Mouse (Mus musculus) gastrocnemius, adult 2 months (tissue): ENCODE results near the gene Arhgef19. TPM values are rescaled to one million over a fixed set of nuclear protein-coding genes. Genes with fewer than 3 reads are reported as not detected.

Experiments used
- DNase-seq: peaks from one replicate; pipeline ENCODE4 v3.0.0; 2022
- H3K27ac ChIP-seq: fragments of 200-600 bp; 2 replicates; pipeline ENCODE4 v1.8.1; 2022; ENCODE audit warnings: mild to moderate bottlenecking
- H3K4me3 ChIP-seq: fragments of 200-600 bp; 2 replicates; pipeline ENCODE4 v1.8.1; 2022; ENCODE audit warnings: mild to moderate bottlenecking, moderate library complexity
- CTCF ChIP-seq: fragments of 200-600 bp; IDR thresholded peaks from 2 replicates; pipeline ENCODE4 v1.8.1; 2022; ENCODE audit warnings: antibody characterized with exemption, mild to moderate bottlenecking, moderate library complexity
- intact Hi-C: fragments of 180-260 bp; cut with DNase I; formaldehyde crosslinking; loops from one replicate; pipeline ENCODE4 v1.15.1; 2025
- total RNA-seq, 2 experiments: library from RNA; stranded (reverse); gene quantifications; 2 replicates each; pipeline ENCODE4 v1.2.3; 2021

Gene Arhgef19
- total RNA-seq, 2 experiments from 2014 or later, result 0.31 to 0.33 TPM

DNA sequence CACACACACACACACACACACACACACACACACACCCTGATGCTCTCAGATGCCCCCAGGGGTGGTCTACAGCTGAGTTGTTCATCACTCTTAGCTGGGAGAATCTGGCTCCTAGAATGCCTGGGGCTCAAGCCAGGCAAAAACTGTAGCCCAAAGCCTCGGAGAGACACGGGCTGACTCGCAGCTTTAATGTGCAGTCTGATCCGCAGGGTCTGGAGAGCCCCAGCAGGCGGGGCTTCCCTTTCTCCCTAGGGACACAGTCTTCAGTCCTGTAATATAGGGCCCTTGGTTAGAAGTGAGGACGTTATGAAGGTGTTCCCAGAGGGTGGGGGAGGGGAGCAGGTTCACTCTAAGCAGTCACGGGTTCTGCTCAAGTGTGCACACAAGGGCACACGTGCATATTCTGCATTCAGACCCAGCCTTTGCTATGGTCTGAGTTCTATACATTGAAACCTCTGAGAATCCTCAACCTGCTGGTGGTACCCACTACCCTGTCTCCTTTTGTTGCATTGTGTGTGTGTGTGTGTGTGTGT, 44.6 kb downstream of the Arhgef19 start:
- intact Hi-C loops, result no loop called here
- Histone ChIP-seq H3K27ac (no peak overlapping the region), H3K4me3 (no peak overlapping the region)
- no peak for DNase-seq
- TF ChIP-seq CTCF, result no peak

DNA sequence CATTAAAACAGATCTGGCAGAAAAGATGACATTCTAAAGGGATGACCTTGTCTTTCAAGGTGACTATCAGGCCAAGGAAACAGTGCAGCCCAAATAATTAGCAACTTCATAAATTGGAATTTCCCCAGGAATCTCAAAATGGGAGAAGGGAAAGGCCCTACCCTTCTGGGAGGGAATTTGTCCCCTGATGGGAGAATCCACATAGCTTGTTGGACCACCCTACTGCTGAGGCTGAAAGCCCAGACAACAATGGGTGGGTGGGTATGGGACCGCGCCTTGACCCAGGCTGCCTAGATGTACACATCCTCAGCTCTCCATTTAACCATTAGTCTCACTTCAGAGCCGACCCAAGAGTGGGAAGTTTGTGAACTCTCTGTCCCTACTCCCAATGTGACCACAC, 45.2 kb downstream of the Arhgef19 start:
- intact Hi-C loops, result no loop called here
- TF ChIP-seq CTCF, result no peak
- no peak for DNase-seq
- Histone ChIP-seq H3K27ac (no peak overlapping the region), H3K4me3 (no peak overlapping the region)

GRCm38 (mm10) chr4:141285128-141285527, 45.8 kb downstream of the Arhgef19 start:
- no peak for DNase-seq
- H3K4me3 ChIP-seq, result no peak overlapping the region
- intact Hi-C loops, result no loop called here
- no peak for TF ChIP-seq CTCF
- H3K27ac ChIP-seq, result no peak overlapping the region

DNA sequence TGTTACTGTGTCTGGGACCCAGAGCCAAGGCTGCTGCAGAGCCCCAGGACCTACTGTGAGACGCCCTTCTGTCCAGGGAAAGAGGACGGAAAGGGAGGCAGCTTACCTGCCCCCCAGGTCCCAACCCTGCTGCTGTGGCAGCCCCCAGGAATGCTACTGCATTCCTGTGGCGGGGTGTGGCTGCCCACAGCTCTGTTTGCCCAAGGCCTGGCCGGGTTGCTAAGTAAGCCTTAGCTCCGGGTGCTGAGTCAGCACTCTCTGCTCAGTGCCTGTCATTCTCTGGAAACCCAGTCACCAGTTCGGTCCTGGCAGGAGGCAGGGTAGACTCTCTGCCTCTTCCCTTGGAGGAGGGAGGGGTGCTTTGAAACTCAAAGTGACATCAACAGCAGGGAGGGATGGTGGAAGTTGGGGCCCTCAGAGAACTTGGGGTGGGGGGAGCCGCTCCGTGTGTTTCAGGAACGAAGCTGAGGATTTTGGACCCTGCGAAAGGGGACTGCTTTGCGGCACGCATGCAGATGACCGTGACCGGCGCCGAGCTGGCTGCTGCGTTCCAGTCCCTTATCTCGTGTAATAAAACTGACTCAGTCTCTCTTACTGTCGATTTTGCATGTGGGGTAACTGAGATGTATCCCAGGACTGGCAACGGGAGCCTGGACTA, 47.7 kb downstream of the Arhgef19 start:
- intact Hi-C loops, result no loop called here
- TF ChIP-seq CTCF, result no peak
- Histone ChIP-seq H3K27ac (0 out of 2 replicates have a peak overlapping the region, but pooled peaks have one; percentile 12), H3K4me3 (no peak overlapping the region)
- no peak for DNase-seq

DNA sequence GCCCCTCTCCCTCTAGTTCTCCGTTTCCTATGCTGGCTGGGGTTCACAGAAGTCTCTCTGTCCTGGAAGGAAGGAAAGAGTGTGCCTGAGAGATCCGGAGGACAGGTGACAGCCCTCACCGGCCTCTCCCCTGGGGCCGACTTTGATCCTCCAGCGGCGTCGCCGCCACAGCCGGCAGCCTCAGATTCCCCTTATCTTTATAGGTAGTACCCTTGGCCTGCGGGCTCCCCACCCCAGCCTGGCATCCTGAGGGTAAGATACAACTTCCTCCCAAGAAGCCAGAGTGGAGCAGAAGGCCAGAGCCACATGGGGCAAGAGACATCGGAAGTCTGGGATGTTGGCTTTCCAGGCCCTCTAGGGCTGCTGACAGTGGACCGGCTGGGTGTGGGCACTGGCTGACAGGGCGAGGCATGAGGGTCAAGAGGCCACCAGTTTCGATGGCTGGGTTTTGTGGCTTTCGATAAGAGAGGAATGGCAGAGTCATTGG, 48.3 kb downstream of the Arhgef19 start:
- no peak overlapping the region for H3K27ac ChIP-seq
- intact Hi-C loops, result no loop called here
- TF ChIP-seq CTCF, result no peak
- no peak overlapping the region for H3K4me3 ChIP-seq
- no peak for DNase-seq

DNA sequence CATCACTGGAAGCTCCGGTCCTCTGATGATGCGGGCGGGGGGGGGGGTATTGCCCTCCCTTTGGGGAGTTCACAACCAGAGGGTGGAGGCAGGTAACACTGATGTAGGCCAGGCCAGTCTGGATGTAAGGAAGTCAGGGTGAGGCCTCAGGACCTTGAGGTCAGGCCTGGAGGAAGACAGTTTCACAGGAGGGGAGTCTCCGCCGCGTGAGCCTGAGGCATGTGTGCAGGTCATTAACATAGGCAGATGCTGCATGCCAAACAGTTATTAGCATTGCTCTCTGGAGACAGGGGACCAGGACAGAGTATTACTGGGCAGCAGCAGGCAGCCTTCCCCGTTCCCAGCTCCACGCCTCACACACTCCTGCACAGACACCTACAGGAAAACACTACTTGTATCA, 48.9 kb downstream of the Arhgef19 start:
- H3K4me3 ChIP-seq, result no peak overlapping the region
- no peak for TF ChIP-seq CTCF
- H3K27ac ChIP-seq, result no peak overlapping the region
- no peak for DNase-seq
- intact Hi-C loops, result no loop called here

DNA sequence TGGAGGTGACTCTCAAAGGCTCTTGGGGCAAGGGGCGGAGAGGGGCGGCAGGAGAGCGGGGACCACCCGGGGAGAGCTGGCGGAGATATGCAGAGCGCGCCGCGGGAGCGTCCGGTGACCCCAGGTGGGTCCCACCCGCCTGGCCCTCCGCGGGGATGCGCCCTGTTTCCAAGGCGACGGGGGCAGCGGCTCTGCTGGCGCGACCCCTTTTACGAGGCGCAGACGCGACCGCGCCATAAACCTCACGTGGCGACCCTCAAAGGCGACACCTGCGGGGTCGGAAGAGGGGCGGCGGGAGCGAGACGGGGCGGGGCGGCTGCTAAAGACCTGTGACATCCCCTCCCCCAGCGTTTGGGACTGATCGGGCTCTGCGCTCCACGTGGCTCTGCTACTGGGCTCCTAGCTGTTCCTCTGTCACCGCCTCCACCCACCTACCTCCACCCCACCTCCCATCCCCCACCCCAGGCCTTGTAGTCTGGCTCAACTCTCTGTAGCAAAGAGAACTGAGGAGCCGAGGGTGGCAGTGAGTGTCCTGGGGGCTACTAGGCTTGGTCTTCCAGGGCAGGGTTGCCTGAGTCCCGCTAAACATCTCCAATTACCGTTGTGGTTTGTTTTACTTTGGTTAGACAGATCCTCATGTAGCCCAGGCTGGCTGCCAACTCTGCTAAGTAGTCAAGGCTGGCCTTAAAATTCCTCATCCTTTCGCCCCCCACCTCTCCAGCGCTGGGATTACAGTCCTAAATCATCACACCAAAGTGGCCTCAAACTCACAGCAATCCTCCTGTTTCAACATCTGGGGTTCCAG, 52.5 kb downstream of the Arhgef19 start:
- TF ChIP-seq CTCF, result no peak
- intact Hi-C loops, result no loop called here
- no peak for DNase-seq
- Histone ChIP-seq H3K4me3 (peak overlapping the region; percentile 19; the same call in 1 of the 2 replicates), H3K27ac (no peak overlapping the region)

- no peak overlapping the region for H3K27ac ChIP-seq
- intact Hi-C loops, result no loop called here
- H3K4me3 ChIP-seq, result no peak overlapping the region
- no peak for DNase-seq
- no peak for TF ChIP-seq CTCF
These were observed 56.5 kb downstream of the Arhgef19 start for GRCm38 (mm10) chr4:141295774-141296186.

DNA sequence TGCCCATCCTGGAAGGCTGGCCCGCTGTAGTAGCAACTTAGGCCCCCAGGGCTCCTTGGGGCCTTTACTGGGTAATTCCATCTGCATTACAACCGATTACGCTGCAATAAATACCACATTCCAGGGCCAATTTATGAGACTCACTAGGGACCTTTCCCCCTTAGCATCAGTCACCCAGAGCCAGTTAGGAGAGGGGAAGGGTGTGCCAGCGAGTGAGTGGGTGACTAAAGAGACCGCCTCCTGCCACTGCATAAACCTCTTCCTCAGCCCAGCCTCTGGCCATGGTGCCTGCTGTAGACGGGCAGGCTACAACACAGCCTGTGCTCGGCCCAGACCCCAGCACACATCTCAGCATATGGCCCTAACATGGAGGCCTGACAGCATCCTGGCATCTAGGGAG, 58.6 kb downstream of the Arhgef19 start:
- intact Hi-C loops, result no loop called here
- Histone ChIP-seq H3K4me3 (no peak overlapping the region), H3K27ac (no peak overlapping the region)
- TF ChIP-seq CTCF, result no peak
- DNase-seq, result no peak

DNA sequence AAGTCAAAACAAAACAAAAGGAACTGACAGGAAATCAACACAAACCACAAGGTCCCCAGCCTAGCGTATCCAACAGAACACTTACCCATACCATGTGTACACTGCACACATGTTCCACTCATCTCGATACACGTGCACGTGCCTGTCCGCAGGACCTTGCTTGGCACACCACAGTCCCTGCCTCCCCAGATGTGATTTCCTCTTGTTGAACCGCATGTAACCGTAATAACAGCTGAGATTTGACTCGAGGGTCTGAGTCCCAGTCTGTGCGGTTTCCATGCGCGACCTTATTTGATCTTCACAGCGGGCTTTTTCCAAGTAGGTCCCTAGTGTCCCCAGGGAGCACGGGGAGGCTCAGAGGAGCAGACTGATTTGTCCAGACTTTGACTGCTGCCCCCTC, 60.1 kb downstream of the Arhgef19 start:
- H3K27ac ChIP-seq, result no peak overlapping the region
- H3K4me3 ChIP-seq, result no peak overlapping the region
- intact Hi-C loops, result no loop called here
- no peak for DNase-seq
- no peak for TF ChIP-seq CTCF

DNA sequence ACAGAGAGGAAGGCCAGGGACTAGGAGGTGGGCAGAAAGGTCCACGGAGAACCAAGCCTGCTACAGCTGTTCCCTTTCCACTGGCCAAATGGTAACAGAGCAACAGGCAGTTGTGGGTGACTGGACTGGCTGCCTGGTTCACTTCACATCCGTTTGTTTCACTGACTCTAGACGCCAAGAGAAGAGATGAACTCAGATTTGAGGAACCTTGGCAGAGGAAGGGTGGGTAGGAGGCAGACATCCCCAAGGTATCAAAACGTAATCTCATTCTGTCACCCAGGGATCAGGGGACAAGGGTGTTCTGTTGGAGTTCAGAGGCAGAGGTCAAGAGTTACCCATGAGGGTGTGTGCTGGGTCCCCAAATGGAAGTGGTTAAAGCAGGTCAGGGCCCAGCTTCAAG, 60.9 kb downstream of the Arhgef19 start:
- no peak for TF ChIP-seq CTCF
- intact Hi-C loops, result no loop called here
- H3K4me3 ChIP-seq, result no peak overlapping the region
- DNase-seq, result no peak
- no peak overlapping the region for H3K27ac ChIP-seq

- H3K4me3 ChIP-seq, result peak within 1 kb of the TSS; percentile 77
- peak; percentile 87 for DNase-seq
- TF ChIP-seq CTCF, result no peak
- intact Hi-C loops, result no loop called here
- peak within 1 kb of the TSS; percentile 90 for H3K27ac ChIP-seq
These were observed 61.8 kb downstream of the Arhgef19 start, which contains the start of gene Epha2 for GRCm38 (mm10) chr4:141301116-141301553. TSS of gene Epha2 (plus strand) at chr4:141301240.
